Mouse (Mus musculus) embryonic facial prominence, embryonic 12.5 days (tissue): ENCODE measurements around the gene Olfr1053. TPM values are rescaled to one million over a fixed set of nuclear protein-coding genes. Genes with fewer than 3 reads are reported as not detected.
"Not testable (repeated sequence)": the region's sequence is repeated elsewhere in the genome, so short reads cannot be mapped to it uniquely, and the experiment has no call there.

Experiments
- ATAC-seq: fragments of 200-750 bp; cut with Nextera tagmentation; 2 replicates; pipeline ENCODE4 v1.8.0; 2017; ENCODE audit not compliant: insufficient number of reproducible peaks, insufficient read depth, low FRiP score, low TSS enrichment
- H3K27ac ChIP-seq: fragments of 300-500 bp; sonication (generic); 2 replicates; pipeline ENCODE4 v1.5.1; 2016; ENCODE audit warnings: mild to moderate bottlenecking
- H3K27me3 ChIP-seq: fragments of 300-500 bp; sonication (generic); 2 replicates; pipeline ENCODE4 v1.6.1; 2016; ENCODE audit warnings: mild to moderate bottlenecking, moderate library complexity
- H3K36me3 ChIP-seq: fragments of 300-500 bp; sonication (generic); 2 replicates; pipeline ENCODE4 v1.6.1; 2016; ENCODE audit warnings: mild to moderate bottlenecking
- H3K4me1 ChIP-seq: fragments of 300-500 bp; sonication (generic); 2 replicates; pipeline ENCODE4 v1.6.1; 2016
- H3K4me2 ChIP-seq: fragments of 300-500 bp; sonication (generic); replicated peaks from 2 replicates; pipeline ENCODE4 v1.6.1; 2016; ENCODE audit warnings: mild to moderate bottlenecking, moderate library complexity
- H3K4me3 ChIP-seq: fragments of 300-500 bp; sonication (generic); 2 replicates; pipeline ENCODE4 v1.5.1; 2016; ENCODE audit warnings: mild to moderate bottlenecking
- H3K9ac ChIP-seq: fragments of 300-500 bp; sonication (generic); 2 replicates; pipeline ENCODE4 v1.6.1; 2016; ENCODE audit warnings: mild to moderate bottlenecking, moderate library complexity
- H3K9me3 ChIP-seq: fragments of 300-500 bp; sonication (generic); 2 replicates; pipeline ENCODE4 v1.6.1; 2016; ENCODE audit warnings: mild to moderate bottlenecking, moderate library complexity
- WGBS: fragments of 180-500 bp; shearing (Covaris S2); methylation state at CpG from one replicate; pipeline ENCODE4 v1.1.7; 2016; 5-methylcytosine and 5-hydroxymethylcytosine counted together
- polyA plus RNA-seq: library from polyadenylated mRNA; unstranded; fragments of >200 nt; fragmentation: Nextera tagmentation; extraction: Ambion mirVana; gene quantifications from 2 replicates; pipeline ENCODE4 v1.2.1, GENCODE M21; 2016

Olfr1053 gene
- not detected in 2 replicates for polyA plus RNA-seq

- H3K4me3 ChIP-seq: no peak within 1 kb of the TSS
- H3K27ac ChIP-seq: no peak within 1 kb of the TSS
- no peak within 1 kb of the TSS for H3K9ac ChIP-seq
- no peak within 1 kb of the TSS for H3K4me2 ChIP-seq
- ATAC-seq: no peak
- no peaks in the 10 kb centered on the region for H3K4me1 ChIP-seq
- 68% methylated on average over 3 of the region's 3 CpGs for WGBS
- H3K27me3 ChIP-seq: no peaks in the 10 kb centered on the region
- no peaks in the 10 kb centered on the region for H3K36me3 ChIP-seq
- no peaks in the 10 kb centered on the region for H3K9me3 ChIP-seq
Measured at GRCm38 (mm10) chr2:86315184-86315583, at the start of gene Olfr1053. Gene Olfr1053, minus strand, starts transcription at chr2:86315284.

- H3K9me3 ChIP-seq: no peaks in the 10 kb centered on the region
- no peak within 1 kb of the TSS for H3K9ac ChIP-seq
- no peak for ATAC-seq
- no peaks in the 10 kb centered on the region for H3K4me1 ChIP-seq
- H3K27me3 ChIP-seq: no peaks in the 10 kb centered on the region
- no peak within 1 kb of the TSS for H3K4me3 ChIP-seq
- no peak within 1 kb of the TSS for H3K27ac ChIP-seq
- no peak within 1 kb of the TSS for H3K4me2 ChIP-seq
- no peaks in the 10 kb centered on the region for H3K36me3 ChIP-seq
Measured at GRCm38 (mm10) chr2:86362369-86362768, 47.3 kb upstream of the Olfr1053 start, which contains the start of gene Olfr1056. Gene Olfr1056, minus strand, starts transcription at chr2:86362469.

- H3K9ac ChIP-seq, H3K27ac ChIP-seq, ATAC-seq, H3K27me3 ChIP-seq, H3K4me1 ChIP-seq, H3K9me3 ChIP-seq, H3K4me2 ChIP-seq, H3K4me3 ChIP-seq, H3K36me3 ChIP-seq: not testable (repeated sequence)
- WGBS: 100% methylated on average over 1 of the region's 1 CpGs
Measured at GRCm38 (mm10) chr2:86351751-86352150, 36.7 kb upstream of the Olfr1053 start.

- no peaks in the 10 kb centered on the region for H3K9me3 ChIP-seq
- 87% methylated on average over 5 of the region's 5 CpGs for WGBS
Measured at GRCm38 (mm10) chr2:86350184-86350583, 35.1 kb upstream of the Olfr1053 start, which contains the start of gene Olfr1055. Gene Olfr1055, minus strand, starts transcription at chr2:86350284.

GRCm38 (mm10) chr2:86335333-86335732, 20.2 kb upstream of the Olfr1053 start, which contains the start of gene Olfr1054:
Gene Olfr1054, minus strand, starts transcription at chr2:86335433.
- 84% methylated on average over 3 of the region's 3 CpGs for WGBS
- Histone ChIP-seq H3K27me3 (no peaks in the 10 kb centered on the region), H3K27ac (no peak within 1 kb of the TSS), H3K4me1 (no peaks in the 10 kb centered on the region), H3K9me3 (no peaks in the 10 kb centered on the region), H3K4me2 (no peak within 1 kb of the TSS), H3K9ac (no peak within 1 kb of the TSS), H3K36me3 (no peaks in the 10 kb centered on the region), H3K4me3 (no peak within 1 kb of the TSS)
- ATAC-seq: no peak

More at GRCm38 (mm10) chr2:86350184-86350583, 35.1 kb upstream of the Olfr1053 start, which contains the start of gene Olfr1055:
- no peaks in the 10 kb centered on the region for H3K4me1 ChIP-seq
- H3K36me3 ChIP-seq: no peaks in the 10 kb centered on the region
- H3K4me3 ChIP-seq: no peak within 1 kb of the TSS
- no peak within 1 kb of the TSS for H3K4me2 ChIP-seq
- H3K27me3 ChIP-seq: no peaks in the 10 kb centered on the region
- ATAC-seq: no peak
- no peak within 1 kb of the TSS for H3K9ac ChIP-seq
- no peak within 1 kb of the TSS for H3K27ac ChIP-seq

GRCm38 (mm10) chr2:86292155-86292554, 22.9 kb downstream of the Olfr1053 start, which contains the start of gene Olfr1052:
Gene Olfr1052, plus strand, starts transcription at chr2:86292455.
- no peak within 1 kb of the TSS for H3K27ac ChIP-seq
- no peak within 1 kb of the TSS for H3K4me2 ChIP-seq
- ATAC-seq: no peak
- no peak within 1 kb of the TSS for H3K4me3 ChIP-seq
- no peak within 1 kb of the TSS for H3K9ac ChIP-seq
- no peaks in the 10 kb centered on the region for H3K9me3 ChIP-seq
- H3K27me3 ChIP-seq: no peaks in the 10 kb centered on the region
- no peaks in the 10 kb centered on the region for H3K4me1 ChIP-seq
- H3K36me3 ChIP-seq: no peaks in the 10 kb centered on the region

GRCm38 (mm10) chr2:86278988-86279387, 36.1 kb downstream of the Olfr1053 start, which contains the start of gene Olfr1051:
Gene Olfr1051, minus strand, starts transcription at chr2:86279088.
- not testable (repeated sequence) for H3K36me3 ChIP-seq, H3K27me3 ChIP-seq, H3K9ac ChIP-seq, H3K4me3 ChIP-seq, H3K4me2 ChIP-seq, H3K4me1 ChIP-seq, ATAC-seq, H3K27ac ChIP-seq, H3K9me3 ChIP-seq

Other genes with a start within 250 kb of the Olfr1053 start
- not detected in 2 replicates for gene Olfr1036, start 241.3 kb downstream of the Olfr1053 start, polyA plus RNA-seq
- gene Olfr1037, start 227.9 kb downstream of the Olfr1053 start, polyA plus RNA-seq: not detected in 2 replicates
- gene Olfr1039, start 179.4 kb downstream of the Olfr1053 start, polyA plus RNA-seq: not detected in 2 replicates
- not detected in 2 replicates for gene Olfr1040, start 168.6 kb downstream of the Olfr1053 start, polyA plus RNA-seq
- gene Olfr1042, start 153.4 kb downstream of the Olfr1053 start, polyA plus RNA-seq: not detected in 2 replicates
- gene Olfr1043, start 147.8 kb downstream of the Olfr1053 start, polyA plus RNA-seq: not detected in 2 replicates
- not detected in 2 replicates for gene Olfr1044, start 137.5 kb downstream of the Olfr1053 start, polyA plus RNA-seq
- gene Olfr52, start 129.6 kb downstream of the Olfr1053 start, polyA plus RNA-seq: not detected in 2 replicates
- not detected in 2 replicates for gene Olfr1045, start 112.3 kb downstream of the Olfr1053 start, polyA plus RNA-seq
- not detected in 2 replicates for gene Olfr1046, start 96.0 kb downstream of the Olfr1053 start, polyA plus RNA-seq
- gene Olfr1047, start 83.9 kb downstream of the Olfr1053 start, polyA plus RNA-seq: not detected in 2 replicates
- gene Olfr1048, start 75.0 kb downstream of the Olfr1053 start, polyA plus RNA-seq: not detected in 2 replicates
- gene Olfr1049, start 57.0 kb downstream of the Olfr1053 start, polyA plus RNA-seq: not detected in 2 replicates
- gene Olfr1051, start 36.2 kb downstream of the Olfr1053 start, polyA plus RNA-seq: not detected in 2 replicates
- gene Olfr1052, start 22.8 kb downstream of the Olfr1053 start, polyA plus RNA-seq: not detected in 2 replicates
- gene Olfr1054, start 20.1 kb upstream of the Olfr1053 start, polyA plus RNA-seq: not detected in 2 replicates
- not detected in 2 replicates for gene Olfr1055, start 35.0 kb upstream of the Olfr1053 start, polyA plus RNA-seq
- not detected in 2 replicates for gene Olfr1056, start 47.2 kb upstream of the Olfr1053 start, polyA plus RNA-seq
- not detected in 2 replicates for gene Olfr1057, start 63.1 kb upstream of the Olfr1053 start, polyA plus RNA-seq
- not detected in 2 replicates for gene Olfr1058, start 73.3 kb upstream of the Olfr1053 start, polyA plus RNA-seq
- not detected in 2 replicates for gene Olfr1061, start 98.8 kb upstream of the Olfr1053 start, polyA plus RNA-seq
- not detected in 2 replicates for gene Olfr1062, start 111.5 kb upstream of the Olfr1053 start, polyA plus RNA-seq
- gene Olfr1065, start 135.3 kb upstream of the Olfr1053 start, polyA plus RNA-seq: not detected in 2 replicates
- gene Olfr1066, start 141.0 kb upstream of the Olfr1053 start, polyA plus RNA-seq: not detected in 2 replicates
- not detected in 2 replicates for gene Olfr228, start 172.1 kb upstream of the Olfr1053 start, polyA plus RNA-seq
- not detected in 2 replicates for gene Olfr1076, start 193.2 kb upstream of the Olfr1053 start, polyA plus RNA-seq
- gene Olfr1079, start 227.2 kb upstream of the Olfr1053 start, polyA plus RNA-seq: not detected in 2 replicates
- gene Olfr1080, start 243.0 kb upstream of the Olfr1053 start, polyA plus RNA-seq: not detected in 2 replicates